Mouse (Mus musculus) gastrocnemius, postnatal 25 days (tissue): Measurements from ENCODE around the gene Heatr5a. TPM values are rescaled to one million over a fixed set of nuclear protein-coding genes. Genes with fewer than 3 reads are reported as not detected.

Experiments
- DNase-seq: peaks from one replicate; pipeline ENCODE4 v3.0.0; 2022
- total RNA-seq, 2 experiments: library from RNA; stranded (reverse); gene quantifications; 1 replicate in 1 of 2; 2 replicates in 1 of 2; pipeline ENCODE4 v1.2.3; 2021

The Heatr5a gene
- total RNA-seq, 2 experiments from 2014 or later, result 14.8 to 19.5 TPM

- DNase-seq, result no peak
Measured at GRCm38 (mm10) chr12:51972269-51973065, 1.3 kb upstream of the Heatr5a start.

GRCm38 (mm10) chr12:51970352-51971069 is 610 bp downstream of the Heatr5a start:
- DNase-seq, result no peak

- DNase-seq, result no peak
Measured at GRCm38 (mm10) chr12:51969876-51970275, 1.2 kb downstream of the Heatr5a start.

- no peak for DNase-seq
Measured at GRCm38 (mm10) chr12:51969092-51969491, 2.0 kb downstream of the Heatr5a start.

- no peak for DNase-seq
Measured at GRCm38 (mm10) chr12:51967915-51968595, 3.1 kb downstream of the Heatr5a start.

GRCm38 (mm10) chr12:51957626-51958025 is 13.5 kb downstream of the Heatr5a start:
- no peak for DNase-seq

- DNase-seq, result no peak
Measured at GRCm38 (mm10) chr12:51952309-51952708, 18.8 kb downstream of the Heatr5a start.

GRCm38 (mm10) chr12:51947498-51947945 is 23.6 kb downstream of the Heatr5a start:
- DNase-seq, result no peak

GRCm38 (mm10) chr12:51945331-51945730 is 25.8 kb downstream of the Heatr5a start:
- no peak for DNase-seq

GRCm38 (mm10) chr12:51939848-51940247 is 31.3 kb downstream of the Heatr5a start:
- no peak for DNase-seq

GRCm38 (mm10) chr12:51937938-51938337 is 33.2 kb downstream of the Heatr5a start:
- DNase-seq, result no peak

GRCm38 (mm10) chr12:51929630-51930029 is 41.5 kb downstream of the Heatr5a start:
- no peak for DNase-seq

GRCm38 (mm10) chr12:51917191-51917590 is 53.9 kb downstream of the Heatr5a start:
- DNase-seq, result no peak

- no peak for DNase-seq
Measured at GRCm38 (mm10) chr12:51914903-51915670, 56.0 kb downstream of the Heatr5a start.

GRCm38 (mm10) chr12:51909202-51909601 is 61.9 kb downstream of the Heatr5a start:
- DNase-seq, result no peak

- no peak for DNase-seq
Measured at GRCm38 (mm10) chr12:51907543-51907942, 63.6 kb downstream of the Heatr5a start.

- DNase-seq, result no peak
Measured at GRCm38 (mm10) chr12:51900551-51900950, 70.6 kb downstream of the Heatr5a start.

- DNase-seq, result no peak
Measured at GRCm38 (mm10) chr12:51896901-51897300, 74.2 kb downstream of the Heatr5a start.

GRCm38 (mm10) chr12:51888609-51889008 is 82.5 kb downstream of the Heatr5a start:
- no peak for DNase-seq

- no peak for DNase-seq
Measured at GRCm38 (mm10) chr12:51887301-51888290, 83.5 kb downstream of the Heatr5a start.

- DNase-seq, result no peak
Measured at GRCm38 (mm10) chr12:51886369-51886768, 84.8 kb downstream of the Heatr5a start.
